Mouse (Mus musculus): ENCODE data around the gene Ptprt. TPM values are rescaled to one million over a fixed set of nuclear protein-coding genes. Genes with fewer than 3 reads are reported as not detected.

Ptprt gene
- polyA plus RNA-seq, 1 experiment from 2014 or later, result 0.79 TPM

- Histone ChIP-seq H3K4me1 (ENCODE audit: insufficient read depth) (no peaks in the 10 kb centered on the region), H3K9me3 (ENCODE audit: low read length) (no peaks in the 10 kb centered on the region), H3K27ac (ENCODE audit: low read depth) (no peak overlapping the region), H3K4me3 (ENCODE audit: low read depth, low read length) (no peak overlapping the region), H3K36me3 (replicated peaks; ENCODE audit: insufficient read depth, low read length) (no peaks in the 10 kb centered on the region), H3K9ac (replicated peaks) (no peak overlapping the region), H3K27me3 (ENCODE audit: insufficient read depth, low read length) (no peaks in the 10 kb centered on the region), H3K4me2 (ENCODE audit: low read depth, low read length) (no peak overlapping the region)
- ATAC-seq, result no peak
- 14% methylated on average over 6 of the region's 6 CpGs for WGBS (ENCODE audit: insufficient replicate concordance)
- TF ChIP-seq EP300 (IDR thresholded peaks at IDR 0.05; ENCODE audit: low read depth) (no peak), CTCF (IDR thresholded peaks at IDR 0.05; ENCODE audit: low read depth) (peak; percentile 66)
- DNase-seq, result peak; percentile 35
Measured at GRCm38 (mm10) chr2:162682674-162683073, 21.7 kb upstream of the Ptprt start.

- Histone ChIP-seq H3K9me3 (ENCODE audit: low read length) (no peaks in the 10 kb centered on the region), H3K36me3 (replicated peaks; ENCODE audit: insufficient read depth, low read length) (no peaks in the 10 kb centered on the region), H3K4me2 (ENCODE audit: low read depth, low read length) (no peak overlapping the region), H3K27me3 (ENCODE audit: insufficient read depth, low read length) (peaks cover 31% of the 10 kb centered on the region), H3K27ac (ENCODE audit: low read depth) (no peak overlapping the region), H3K4me1 (ENCODE audit: insufficient read depth) (no peaks in the 10 kb centered on the region), H3K9ac (replicated peaks) (no peak overlapping the region), H3K4me3 (ENCODE audit: low read depth, low read length) (no peak overlapping the region)
- TF ChIP-seq EP300 (IDR thresholded peaks at IDR 0.05; ENCODE audit: low read depth) (no peak), CTCF (IDR thresholded peaks at IDR 0.05; ENCODE audit: low read depth) (no peak)
- DNase-seq (no peak), ATAC-seq (no peak)
- 25% methylated on average over 1 of the region's 1 CpGs for WGBS (ENCODE audit: insufficient replicate concordance)
Measured at GRCm38 (mm10) chr2:162662431-162662970, 1.6 kb upstream of the Ptprt start.

- TF ChIP-seq EP300 (IDR thresholded peaks at IDR 0.05; ENCODE audit: low read depth), result no peak
- no peak for TF ChIP-seq CTCF (IDR thresholded peaks at IDR 0.05; ENCODE audit: low read depth)
- H3K27me3 ChIP-seq (ENCODE audit: insufficient read depth, low read length), result peaks cover 31% of the 10 kb centered on the region
- H3K36me3 ChIP-seq (replicated peaks; ENCODE audit: insufficient read depth, low read length), result no peaks in the 10 kb centered on the region
- H3K9me3 ChIP-seq (ENCODE audit: low read length), result no peaks in the 10 kb centered on the region
- no peak overlapping the region for H3K27ac ChIP-seq (ENCODE audit: low read depth)
- WGBS (ENCODE audit: insufficient replicate concordance), result 3% methylated on average over 4 of the region's 4 CpGs
- no peak overlapping the region for H3K4me2 ChIP-seq (ENCODE audit: low read depth, low read length)
- ATAC-seq (no peak), DNase-seq (no peak)
- no peak overlapping the region for H3K9ac ChIP-seq (replicated peaks)
- no peak overlapping the region for H3K4me3 ChIP-seq (ENCODE audit: low read depth, low read length)
- H3K4me1 ChIP-seq (ENCODE audit: insufficient read depth), result no peaks in the 10 kb centered on the region
Measured at GRCm38 (mm10) chr2:162661733-162662132, 786 bp upstream of the Ptprt start.

GRCm38 (mm10) chr2:162660231-162660940 is 561 bp downstream of the Ptprt start:
- Histone ChIP-seq H3K4me2 (ENCODE audit: low read depth, low read length) (peak overlapping the region; percentile 50), H3K4me1 (ENCODE audit: insufficient read depth) (no peaks in the 10 kb centered on the region), H3K27me3 (ENCODE audit: insufficient read depth, low read length) (peaks cover 31% of the 10 kb centered on the region), H3K9me3 (ENCODE audit: low read length) (no peaks in the 10 kb centered on the region), H3K36me3 (replicated peaks; ENCODE audit: insufficient read depth, low read length) (no peaks in the 10 kb centered on the region), H3K27ac (ENCODE audit: low read depth) (no peak overlapping the region), H3K4me3 (ENCODE audit: low read depth, low read length) (peak overlapping the region; percentile 29), H3K9ac (replicated peaks) (no peak overlapping the region)
- peak; percentile 17 for DNase-seq
- ATAC-seq, result no peak
- 4% methylated on average over 49 of the region's 57 CpGs for WGBS (ENCODE audit: insufficient replicate concordance)
- TF ChIP-seq EP300 (IDR thresholded peaks at IDR 0.05; ENCODE audit: low read depth), result no peak
- no peak for TF ChIP-seq CTCF (IDR thresholded peaks at IDR 0.05; ENCODE audit: low read depth)

- TF ChIP-seq EP300 (IDR thresholded peaks at IDR 0.05; ENCODE audit: low read depth) (no peak), CTCF (IDR thresholded peaks at IDR 0.05; ENCODE audit: low read depth) (peak; percentile 89)
- H3K4me2 ChIP-seq (ENCODE audit: low read depth, low read length), result peak overlapping the region; percentile 13; the same call in 1 of the 2 replicates
- DNase-seq, result peak; percentile 78
- WGBS (ENCODE audit: insufficient replicate concordance), result 1% methylated on average over 18 of the region's 18 CpGs
- no peaks in the 10 kb centered on the region for H3K4me1 ChIP-seq (ENCODE audit: insufficient read depth)
- ATAC-seq, result no peak
- peaks cover 31% of the 10 kb centered on the region for H3K27me3 ChIP-seq (ENCODE audit: insufficient read depth, low read length)
- no peaks in the 10 kb centered on the region for H3K36me3 ChIP-seq (replicated peaks; ENCODE audit: insufficient read depth, low read length)
- H3K9ac ChIP-seq (replicated peaks), result no peak overlapping the region
- H3K27ac ChIP-seq (ENCODE audit: low read depth), result no peak overlapping the region
- H3K9me3 ChIP-seq (ENCODE audit: low read length), result no peaks in the 10 kb centered on the region
- H3K4me3 ChIP-seq (ENCODE audit: low read depth, low read length), result no peak overlapping the region
Measured at GRCm38 (mm10) chr2:162658997-162659396, 1.9 kb downstream of the Ptprt start.

GRCm38 (mm10) chr2:162657541-162657940 is 3.4 kb downstream of the Ptprt start:
- Histone ChIP-seq H3K27me3 (ENCODE audit: insufficient read depth, low read length) (peaks cover 31% of the 10 kb centered on the region), H3K4me3 (ENCODE audit: low read depth, low read length) (no peak overlapping the region), H3K36me3 (replicated peaks; ENCODE audit: insufficient read depth, low read length) (no peaks in the 10 kb centered on the region), H3K4me1 (ENCODE audit: insufficient read depth) (no peaks in the 10 kb centered on the region), H3K4me2 (ENCODE audit: low read depth, low read length) (no peak overlapping the region), H3K27ac (ENCODE audit: low read depth) (no peak overlapping the region), H3K9me3 (ENCODE audit: low read length) (no peaks in the 10 kb centered on the region), H3K9ac (replicated peaks) (no peak overlapping the region)
- no peak for TF ChIP-seq EP300 (IDR thresholded peaks at IDR 0.05; ENCODE audit: low read depth)
- no peak for TF ChIP-seq CTCF (IDR thresholded peaks at IDR 0.05; ENCODE audit: low read depth)
- ATAC-seq (no peak), DNase-seq (no peak)
- 58% methylated on average over 7 of the region's 7 CpGs for WGBS (ENCODE audit: insufficient replicate concordance)
